Mouse (Mus musculus) ES-Bruce4 (cell line): ENCODE data around the gene Mfap3l.

ENCODE experiments used
- CTCF ChIP-seq: IDR thresholded peaks from one replicate; pipeline ENCODE4 v1.8.1; 2011; ENCODE audit warnings: low read depth, low read length
- EP300 ChIP-seq: IDR thresholded peaks from 2 replicates; pipeline ENCODE4 v1.6.1; 2011; ENCODE audit warnings: low read depth, low read length; ENCODE audit not compliant: insufficient read depth
- POLR2A ChIP-seq: IDR thresholded peaks from one replicate; pipeline ENCODE4 v1.8.1; 2011; ENCODE audit warnings: low read length; ENCODE audit not compliant: insufficient read depth

- TF ChIP-seq CTCF (no peak), POLR2A (no peak), EP300 (no peak)
These were observed 27.1 kb downstream of the Mfap3l start for GRCm38 (mm10) chr8:60659721-60660120.
